24 mouse cellular contexts compared by ENCODE assay signal in genomic region chr17:73714440-73715221, GRCm38 (mm10). TPM values are rescaled to one million over a fixed set of nuclear protein-coding genes. Genes with fewer than 3 reads are reported as not detected.
A peak's percentile ranks its signal among the peaks of the same experiment; 100 is the strongest.
DNase-seq lines count a peak whose midpoint lies in the region; ATAC-seq and TF ChIP-seq lines count a peak whose summit lies in the region.
"Had no signal": no experiment of that assay in that cellular context is flagged by ENCODE, and none has a peak within 500 bp of the region (broad histone marks: within the 10 kb centered on the region; RNA-seq: fewer than 3 reads in every experiment).

No protein-coding gene starts in this region.

- H3K9me3 ChIP-seq in forebrain, embryonic 13.5 days (replicated peaks), result no peaks in the 10 kb centered on the region
- H3K9me3 ChIP-seq in forebrain, embryonic 11.5 days (ENCODE audit: control insufficient read depth, low read length), result no peaks in the 10 kb centered on the region
- H3K9me3 ChIP-seq in midbrain, embryonic 13.5 days, result no peaks in the 10 kb centered on the region
- no peaks in the 10 kb centered on the region for H3K9me3 ChIP-seq in midbrain, postnatal 0 days (ENCODE audit: low read length)
- no peaks in the 10 kb centered on the region for H3K9me3 ChIP-seq in midbrain, embryonic 15.5 days
- no peaks in the 10 kb centered on the region for H3K9me3 ChIP-seq in midbrain, embryonic 16.5 days (replicated peaks; ENCODE audit: control insufficient read depth, low read length, poor library complexity, severe bottlenecking)
- H3K9me3 ChIP-seq: embryonic facial prominence, embryonic 10.5 days; embryonic facial prominence, embryonic 12.5 days; forebrain, embryonic 12.5 days; forebrain, embryonic 15.5 days had no signal

- WGBS in forebrain, embryonic 13.5 days, result 64% methylated on average over 8 of the region's 8 CpGs
- 79% methylated on average over 8 of the region's 8 CpGs for WGBS in forebrain, embryonic 11.5 days
- 77% methylated on average over 8 of the region's 8 CpGs for WGBS in midbrain, embryonic 13.5 days
- 71% methylated on average over 8 of the region's 8 CpGs for WGBS in midbrain, postnatal 0 days
- 76% methylated on average over 8 of the region's 8 CpGs for WGBS in midbrain, embryonic 15.5 days
- WGBS in midbrain, embryonic 16.5 days, result 72% methylated on average over 8 of the region's 8 CpGs

- ATAC-seq in forebrain, embryonic 13.5 days, result no peak
- ATAC-seq in forebrain, embryonic 11.5 days (replicated peaks; ENCODE audit: low FRiP score), result no peak
- ATAC-seq in midbrain, embryonic 13.5 days, result no peak
- no peak for ATAC-seq in midbrain, postnatal 0 days (ENCODE audit: low FRiP score)
- ATAC-seq in midbrain, embryonic 15.5 days (replicated peaks), result no peak
- no peak for ATAC-seq in midbrain, embryonic 16.5 days
- no peak for ATAC-seq in CD4-positive, CD25-positive, alpha-beta regulatory T cell, adult 4 months
- ATAC-seq: activated CD4-positive, CD25-positive, alpha-beta regulatory T cell, adult 4 months; forebrain, postnatal 0 days; Patski had no signal

- no peak overlapping the region for H3K4me2 ChIP-seq in forebrain, embryonic 13.5 days
- no peak overlapping the region for H3K4me2 ChIP-seq in forebrain, embryonic 11.5 days (ENCODE audit: low read depth, low read length, severe bottlenecking)
- no peak overlapping the region for H3K4me2 ChIP-seq in midbrain, embryonic 13.5 days (replicated peaks)
- H3K4me2 ChIP-seq in midbrain, postnatal 0 days (ENCODE audit: low read depth, low read length, poor library complexity, severe bottlenecking), result no peak overlapping the region
- H3K4me2 ChIP-seq in midbrain, embryonic 15.5 days, result no peak overlapping the region
- no peak overlapping the region for H3K4me2 ChIP-seq in midbrain, embryonic 16.5 days (ENCODE audit: low read length)
- H3K4me2 ChIP-seq: embryonic facial prominence, embryonic 12.5 days; forebrain, embryonic 12.5 days had no signal

- H3K27me3 ChIP-seq in forebrain, embryonic 13.5 days, result peaks cover 9% of the 10 kb centered on the region
- peaks cover 10% of the 10 kb centered on the region for H3K27me3 ChIP-seq in forebrain, embryonic 11.5 days (ENCODE audit: control insufficient read depth, insufficient read depth, low read length)
- H3K27me3 ChIP-seq in midbrain, embryonic 13.5 days, result peaks cover 27% of the 10 kb centered on the region
- H3K27me3 ChIP-seq in midbrain, postnatal 0 days (ENCODE audit: insufficient read depth, low read length), result 0 out of 2 replicates have a peak, but pooled peaks cover 3% of the 10 kb centered on the region
- H3K27me3 ChIP-seq in midbrain, embryonic 15.5 days (replicated peaks), result peaks cover 13% of the 10 kb centered on the region
- H3K27me3 ChIP-seq in midbrain, embryonic 16.5 days (ENCODE audit: control insufficient read depth, insufficient read depth, low read depth, low read length), result no peaks in the 10 kb centered on the region
- H3K27me3 ChIP-seq: forebrain, embryonic 15.5 days had no signal

- peak overlapping the region; percentile 86; the same call in 1 of the 2 replicates for H3K27ac ChIP-seq in forebrain, embryonic 13.5 days
- no peak overlapping the region for H3K27ac ChIP-seq in forebrain, embryonic 11.5 days (ENCODE audit: low read depth, low read length)
- H3K27ac ChIP-seq in midbrain, embryonic 13.5 days, result peak overlapping the region; percentile 70
- H3K27ac ChIP-seq in midbrain, postnatal 0 days (ENCODE audit: low read depth, low read length), result no peak overlapping the region
- peak overlapping the region; percentile 55; the same call in 1 of the 2 replicates for H3K27ac ChIP-seq in midbrain, embryonic 15.5 days
- H3K27ac ChIP-seq in midbrain, embryonic 16.5 days (ENCODE audit: low read length), result no peak overlapping the region
- H3K27ac ChIP-seq: embryonic facial prominence, embryonic 10.5 days; embryonic facial prominence, embryonic 12.5 days had no signal

- TF ChIP-seq CTCF in midbrain, postnatal 0 days (IDR thresholded peaks at IDR 0.05), result no peak
- no peak for TF ChIP-seq CTCF in brain, embryonic 14.5 days (IDR thresholded peaks at IDR 0.05; ENCODE audit: borderline replicate concordance, extremely low read depth, insufficient read depth, insufficient read length)

- TF ChIP-seq POLR2A in brain, embryonic 14.5 days (IDR thresholded peaks at IDR 0.05; ENCODE audit: borderline replicate concordance, extremely low read depth, insufficient read depth, insufficient read length, poor library complexity, severe bottlenecking), result no peak

- no peaks in the 10 kb centered on the region for H3K36me3 ChIP-seq in forebrain, embryonic 13.5 days (ENCODE audit: poor library complexity, severe bottlenecking)
- H3K36me3 ChIP-seq in forebrain, embryonic 11.5 days (ENCODE audit: control insufficient read depth, insufficient read depth, low read length), result no peaks in the 10 kb centered on the region
- no peaks in the 10 kb centered on the region for H3K36me3 ChIP-seq in midbrain, embryonic 13.5 days
- H3K36me3 ChIP-seq in midbrain, postnatal 0 days (ENCODE audit: insufficient read depth, low read length), result no peaks in the 10 kb centered on the region
- H3K36me3 ChIP-seq in midbrain, embryonic 15.5 days (replicated peaks), result no peaks in the 10 kb centered on the region
- H3K36me3 ChIP-seq in midbrain, embryonic 16.5 days (ENCODE audit: control insufficient read depth, insufficient read depth, low read length), result no peaks in the 10 kb centered on the region
- H3K36me3 ChIP-seq: embryonic facial prominence, embryonic 10.5 days; embryonic facial prominence, embryonic 12.5 days; forebrain, embryonic 12.5 days; forebrain, embryonic 15.5 days; G1E had no signal

- no peak for DNase-seq in forebrain, embryonic 11.5 days (ENCODE audit: low spot score)
- no peak for DNase-seq in midbrain, postnatal 0 days (ENCODE audit: low spot score)
- DNase-seq in brain, embryonic 14.5 days (ENCODE audit: low read depth), result peak; percentile 44
- DNase-seq: adrenal gland, adult 2 months; adrenal gland, postnatal 10 days; adrenal gland, postnatal 25 days; B cell, adult 2 months; cerebellum, adult 11 months; cerebellum, adult 2 months; cerebellum, adult 9-10 months; cerebellum, postnatal 25 days; forebrain, postnatal 0 days had no signal

- H3K9ac ChIP-seq in forebrain, embryonic 13.5 days, result no peak overlapping the region
- H3K9ac ChIP-seq in forebrain, embryonic 11.5 days (ENCODE audit: low read length), result no peak overlapping the region
- no peak overlapping the region for H3K9ac ChIP-seq in midbrain, embryonic 13.5 days (replicated peaks)
- no peak overlapping the region for H3K9ac ChIP-seq in midbrain, postnatal 0 days (replicated peaks; ENCODE audit: low read length, poor library complexity, severe bottlenecking)
- no peak overlapping the region for H3K9ac ChIP-seq in midbrain, embryonic 15.5 days
- no peak overlapping the region for H3K9ac ChIP-seq in midbrain, embryonic 16.5 days (ENCODE audit: low read depth, low read length)
- H3K9ac ChIP-seq: embryonic facial prominence, embryonic 12.5 days; forebrain, embryonic 12.5 days; forebrain, embryonic 15.5 days; forebrain, postnatal 0 days had no signal

- peaks cover 51% of the 10 kb centered on the region for H3K4me1 ChIP-seq in forebrain, embryonic 13.5 days
- peaks cover 10% of the 10 kb centered on the region; the same call in 1 of the 2 replicates for H3K4me1 ChIP-seq in forebrain, embryonic 11.5 days (replicated peaks; ENCODE audit: control insufficient read depth, insufficient read depth, low read length)
- peaks cover 38% of the 10 kb centered on the region for H3K4me1 ChIP-seq in midbrain, embryonic 13.5 days (replicated peaks)
- peaks cover 4% of the 10 kb centered on the region; the same call in 1 of the 2 replicates for H3K4me1 ChIP-seq in midbrain, postnatal 0 days (ENCODE audit: insufficient read depth, low read length)
- H3K4me1 ChIP-seq in midbrain, embryonic 15.5 days, result peaks cover 31% of the 10 kb centered on the region
- peaks cover 20% of the 10 kb centered on the region for H3K4me1 ChIP-seq in midbrain, embryonic 16.5 days (ENCODE audit: control insufficient read depth, insufficient read depth, low read length)

- no peak overlapping the region for H3K4me3 ChIP-seq in forebrain, embryonic 13.5 days
- H3K4me3 ChIP-seq in forebrain, embryonic 11.5 days (ENCODE audit: low read depth, low read length), result no peak overlapping the region
- H3K4me3 ChIP-seq in midbrain, embryonic 13.5 days (replicated peaks), result no peak overlapping the region
- H3K4me3 ChIP-seq in midbrain, postnatal 0 days (ENCODE audit: low read depth, low read length), result no peak overlapping the region
- H3K4me3 ChIP-seq in midbrain, embryonic 15.5 days, result no peak overlapping the region
- no peak overlapping the region for H3K4me3 ChIP-seq in midbrain, embryonic 16.5 days (ENCODE audit: low read depth, low read length)
- H3K4me3 ChIP-seq: embryonic facial prominence, embryonic 10.5 days; embryonic facial prominence, embryonic 12.5 days; forebrain, embryonic 12.5 days; forebrain, embryonic 15.5 days had no signal

RNA-seq across cellular contexts. Expression of gene Galnt14, which starts 4.4 kb away (rescaled TPM):
- polyA plus RNA-seq in forebrain, embryonic 13.5 days (2015; fragmentation: Nextera tagmentation; extraction: Ambion mirVana), result 6.4 and 8.8 TPM in 2 replicates
- polyA plus RNA-seq in forebrain, embryonic 11.5 days (2014; fragmentation: Nextera tagmentation; extraction: Ambion mirVana), result 5.4 and 8.4 TPM in 2 replicates
- polyA plus RNA-seq in midbrain, embryonic 13.5 days (2015; fragmentation: Nextera tagmentation; extraction: Ambion mirVana), result 16.0 and 16.9 TPM in 2 replicates
- 18.9 and 27.8 TPM in 2 replicates for total RNA-seq in midbrain, postnatal 0 days (2014; rRNA removed)
- 22.0 and 22.8 TPM in 2 replicates for polyA plus RNA-seq in midbrain, postnatal 0 days (2015; fragmentation: Nextera tagmentation; extraction: Ambion mirVana)
- 21.7 and 23.7 TPM in 2 replicates for polyA plus RNA-seq in midbrain, embryonic 15.5 days (2015; fragmentation: Nextera tagmentation; extraction: Ambion mirVana)
- 20.4 and 25.2 TPM in 2 replicates for polyA plus RNA-seq in midbrain, embryonic 16.5 days (2015; fragmentation: Nextera tagmentation; extraction: Ambion mirVana)
- 14.5 and 16.0 TPM in 2 replicates for polyA plus RNA-seq in brain, embryonic 14.5 days (2012; rRNA removed)
- under 1 TPM; 0.70 to 0.82 TPM for polyA plus RNA-seq in CD4-positive, CD25-positive, alpha-beta regulatory T cell, adult 4 months (2017; shearing (Covaris generic))
- polyA plus RNA-seq: G1E had no signal

Comparison
In these comparisons a context has a peak if more than half of its experiments do, and no peak if none do; other contexts are left out.
1. H3K27ac ChIP-seq: peak in forebrain, embryonic 13.5 days (single experiment), midbrain, embryonic 13.5 days (single experiment) and midbrain, embryonic 15.5 days (single experiment); none in forebrain, embryonic 11.5 days (single experiment), midbrain, postnatal 0 days (single experiment) and midbrain, embryonic 16.5 days (single experiment).